Mouse (Mus musculus) liver, embryonic 14.5 days (tissue): Measurements from ENCODE around the gene Clcn1. TPM values are rescaled to one million over a fixed set of nuclear protein-coding genes. Genes with fewer than 3 reads are reported as not detected.

Experiments used
- ATAC-seq: fragments of 200-750 bp; cut with Nextera tagmentation; 2 replicates; pipeline ENCODE4 v1.8.0; 2017; ENCODE audit warnings: moderate number of reproducible peaks, mild to moderate bottlenecking, moderate library complexity; ENCODE audit not compliant: insufficient read depth
- DNase-seq, 3 experiments: peaks; one replicate each; pipeline ENCODE4 v3.0.0-alpha.2; 2012 to 2013; ENCODE audit warnings: low read depth in 3 of 3, low spot score in 3 of 3
- H3K27ac ChIP-seq: fragments of 300-500 bp; sonication (generic); 2 replicates; pipeline ENCODE4 v1.5.1; 2014; ENCODE audit warnings: moderate library complexity, mild to moderate bottlenecking, control low read depth, inconsistent platforms
- H3K27me3 ChIP-seq: fragments of 300-500 bp; sonication (generic); 2 replicates; pipeline ENCODE4 v1.6.1; 2014; ENCODE audit warnings: mild to moderate bottlenecking, low read length, moderate library complexity; ENCODE audit not compliant: control insufficient read depth, insufficient read depth
- H3K36me3 ChIP-seq: fragments of 300-500 bp; sonication (generic); replicated peaks from 2 replicates; pipeline ENCODE4 v1.6.1; 2014; ENCODE audit warnings: low read depth; ENCODE audit not compliant: control insufficient read depth, insufficient read depth
- H3K4me1 ChIP-seq, 2 experiments: fragments of 200-500 bp in 1 of 2; fragments of 300-500 bp in 1 of 2; sonication (generic) in 1 of 2; replicated peaks; 2 replicates each; pipeline ENCODE4 v1.6.1; 2012 to 2014; ENCODE audit warnings: antibody characterized with exemption in 1 of 2, inconsistent platforms in 1 of 2, low read length in 1 of 2; ENCODE audit not compliant: control insufficient read depth in 2 of 2, insufficient read depth in 2 of 2
- H3K4me2 ChIP-seq: fragments of 300-500 bp; sonication (generic); 2 replicates; pipeline ENCODE4 v1.6.1; 2014; ENCODE audit warnings: low read depth, mild to moderate bottlenecking, control low read depth, moderate library complexity
- H3K4me3 ChIP-seq, 2 experiments: fragments of 200-500 bp in 1 of 2; fragments of 300-500 bp in 1 of 2; sonication (generic) in 1 of 2; 2 replicates each; pipeline ENCODE4 v1.5.1; 2012 to 2014; ENCODE audit warnings: low read depth in 2 of 2, low read length in 2 of 2, mild to moderate bottlenecking in 2 of 2, control low read depth in 1 of 2, inconsistent platforms in 1 of 2, moderate library complexity in 1 of 2; ENCODE audit not compliant: insufficient read depth in 1 of 2
- H3K9ac ChIP-seq: fragments of 300-500 bp; sonication (generic); replicated peaks from 2 replicates; pipeline ENCODE4 v1.6.1; 2014; ENCODE audit warnings: mild to moderate bottlenecking, control low read depth, moderate library complexity
- H3K9me3 ChIP-seq: fragments of 300-500 bp; sonication (generic); 2 replicates; pipeline ENCODE4 v1.6.1; 2016; ENCODE audit warnings: low read length, mixed read lengths; ENCODE audit not compliant: control insufficient read depth
- CTCF ChIP-seq: IDR thresholded peaks from 2 replicates; pipeline ENCODE4 v1.5.1; 2016; ENCODE audit warnings: antibody characterized with exemption, low read depth, control low read depth
- EP300 ChIP-seq: IDR thresholded peaks from 2 replicates; pipeline ENCODE4 v1.6.1; 2016; ENCODE audit warnings: antibody characterized with exemption, low read depth
- WGBS: fragments of 180-500 bp; shearing (Covaris S2); extraction: QIAGEN DNeasy Blood & Tissue Kit; methylation state at CpG from one replicate; pipeline ENCODE4 v1.1.7; 2014; ENCODE audit not compliant: insufficient replicate concordance; 5-methylcytosine and 5-hydroxymethylcytosine counted together
- polyA plus RNA-seq, 2 experiments: library from polyadenylated mRNA; depleted of rRNA in 1 of 2; stranded (reverse) in 1 of 2; unstranded in 1 of 2; fragments of >200 nt; fragmentation: Nextera tagmentation in 1 of 2; extraction: Ambion mirVana in 1 of 2; gene quantifications; 2 replicates each; pipeline versions ENCODE4 v1.2.1 to v1.2.3; 2012 to 2014

The Clcn1 gene
- polyA plus RNA-seq, 2 experiments = 0.30 TPM; not detected in 1

DNA sequence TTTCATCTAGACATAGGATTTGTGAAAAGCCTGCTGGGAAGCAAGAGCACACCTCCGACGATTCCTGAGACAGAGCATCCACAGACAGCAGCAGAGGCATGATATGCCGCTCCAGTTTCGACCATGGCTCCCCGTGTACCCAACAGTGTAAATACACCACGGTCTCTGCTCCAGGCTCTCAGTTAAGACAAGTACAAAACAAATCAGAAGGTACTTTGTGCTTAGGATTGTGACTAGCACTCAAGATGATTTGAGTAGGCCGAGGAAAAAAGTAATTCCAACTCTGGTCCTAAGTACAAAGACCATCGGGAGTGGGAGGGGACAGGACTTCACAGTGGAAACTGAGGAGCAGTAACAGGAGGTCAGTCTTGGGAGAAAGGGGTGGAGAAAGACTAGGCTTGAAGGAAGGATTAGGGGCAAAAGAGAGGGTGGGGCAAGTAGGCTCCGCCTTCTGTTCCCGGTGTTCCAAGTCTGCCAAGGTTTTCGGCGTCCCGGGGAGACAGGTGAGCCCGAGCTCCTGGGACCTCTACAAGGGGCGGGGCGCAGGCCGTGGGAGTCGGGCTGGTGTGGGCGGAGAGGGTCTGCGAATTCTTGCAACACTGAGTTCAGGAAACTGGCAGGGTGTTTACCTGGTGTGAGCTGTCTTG, 24.8 kb upstream of the Clcn1 start, which contains the start of gene Tmem139:
TSS of gene Tmem139 (plus strand) at position 447 of the 647 bp plus-strand sequence.
- no peak within 1 kb of the TSS for H3K4me3 ChIP-seq
- TF ChIP-seq CTCF (no peak), EP300 (no peak)
- no peak for ATAC-seq

GRCm38 (mm10) chr6:42264626-42265312, 21.7 kb upstream of the Clcn1 start, which contains the start of gene Casp2:
Gene Casp2 (plus strand): TSS chr6:42264985.
- peak within 1 kb of the TSS; percentile 56 for H3K27ac ChIP-seq
- H3K4me1 ChIP-seq = peaks cover 8 to 13% of the 10 kb centered on the region in 2 experiments
- H3K4me3 ChIP-seq = peak within 1 kb of the TSS; percentile 96 to 97
- TF ChIP-seq EP300 (no peak), CTCF (peak; percentile 93)
- peak within 1 kb of the TSS; percentile 85 for H3K9ac ChIP-seq
- DNase-seq (peak; percentile 93 to 95 (median 95)), ATAC-seq (peak; percentile 98)
- H3K9me3 ChIP-seq = no peaks in the 10 kb centered on the region
- H3K4me2 ChIP-seq = peak within 1 kb of the TSS; percentile 85
- WGBS = under 1% methylated on average over 50 of the region's 51 CpGs
- peaks cover 26% of the 10 kb centered on the region for H3K36me3 ChIP-seq
- no peaks in the 10 kb centered on the region for H3K27me3 ChIP-seq

More for the DNA sequence above, 24.8 kb upstream of the Clcn1 start, which contains the start of gene Tmem139:
- Histone ChIP-seq H3K27me3 (no peaks in the 10 kb centered on the region), H3K4me1 (peaks cover 11 to 18% of the 10 kb centered on the region in 2 experiments), H3K9ac (no peak within 1 kb of the TSS; the same call in 1 of the 2 replicates), H3K27ac (no peak within 1 kb of the TSS), H3K36me3 (no peaks in the 10 kb centered on the region), H3K9me3 (no peaks in the 10 kb centered on the region), H3K4me2 (0 out of 2 replicates have a peak within 1 kb of the TSS, but pooled peaks have one; percentile 11)
- WGBS = 38% methylated on average over 20 of the region's 20 CpGs
- DNase-seq = no peak

DNA sequence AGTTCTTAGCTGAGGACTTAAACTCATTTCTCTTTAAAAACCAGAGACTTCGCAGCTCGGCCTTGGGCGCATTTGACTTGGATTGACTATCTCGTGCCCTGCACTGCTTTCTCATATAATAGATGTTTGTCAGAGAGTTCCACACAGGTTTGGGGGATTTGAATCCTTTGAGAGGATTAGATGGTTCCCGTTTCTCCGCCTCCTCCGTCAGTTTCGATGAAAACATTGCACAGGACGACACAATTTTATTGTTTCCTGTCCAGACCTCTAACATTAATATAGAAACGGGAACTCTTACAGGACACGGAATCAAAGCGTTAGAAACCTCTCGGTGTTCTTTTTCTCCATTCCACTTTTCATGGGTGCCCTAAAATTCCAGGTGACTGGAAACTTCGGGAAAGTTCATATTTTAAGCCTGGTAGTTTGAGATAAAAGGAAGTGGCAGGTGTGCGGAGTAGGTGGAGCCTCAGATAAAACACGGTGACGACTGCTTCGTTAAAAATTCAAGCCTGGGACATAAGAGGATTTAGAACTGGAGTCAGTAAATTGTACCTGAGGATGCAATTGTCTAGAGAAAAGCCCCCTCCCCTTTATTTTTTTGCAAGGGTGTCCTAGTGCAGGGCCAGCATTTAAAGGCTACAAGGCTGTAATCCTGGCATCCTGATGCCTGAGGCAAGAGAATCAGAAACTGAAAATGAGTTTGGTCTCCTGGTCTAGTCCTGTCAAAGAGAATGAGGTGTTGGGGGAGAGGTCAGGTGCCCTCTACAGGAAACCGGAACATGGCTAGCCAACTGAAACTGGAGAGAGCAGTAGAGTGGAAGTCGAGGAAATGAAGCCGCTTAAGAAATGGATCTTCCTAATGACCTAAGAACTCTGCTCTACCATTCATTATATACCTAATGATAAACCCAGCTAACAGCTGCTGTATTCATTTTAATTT, 20.8 kb upstream of the Clcn1 start:
- ATAC-seq = no peak

DNA sequence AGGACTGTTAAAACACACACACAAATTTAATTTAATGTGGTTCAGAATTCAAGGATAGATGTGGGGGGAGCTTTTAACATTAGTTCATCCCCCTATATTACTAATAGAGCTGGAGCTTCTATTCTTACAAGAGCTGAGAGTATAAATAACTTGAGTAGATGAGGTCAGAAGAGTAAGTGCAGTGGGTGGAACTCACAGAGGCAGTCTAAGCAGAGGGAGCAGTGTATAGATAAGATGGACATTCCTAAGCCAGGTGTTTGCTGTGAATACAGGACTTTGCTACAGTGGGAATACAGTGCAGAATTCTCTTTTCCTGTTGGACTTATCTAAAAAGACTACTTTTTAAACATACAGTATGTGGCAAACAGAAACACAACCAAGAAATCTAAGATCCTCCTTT, 15.7 kb upstream of the Clcn1 start:
- Histone ChIP-seq H3K4me1 (peaks cover 3 to 4% of the 10 kb centered on the region in 2 experiments; a peak in 3 of 4 replicates), H3K36me3 (peaks cover 80% of the 10 kb centered on the region)

More for the DNA sequence above, 20.8 kb upstream of the Clcn1 start:
- Histone ChIP-seq H3K9ac (peak overlapping the region; percentile 85), H3K36me3 (peaks cover 35% of the 10 kb centered on the region), H3K4me3 (peak overlapping the region; percentile 96 to 97), H3K27ac (peak overlapping the region; percentile 53), H3K4me1 (peaks cover 8 to 10% of the 10 kb centered on the region in 2 experiments), H3K4me2 (peak overlapping the region; percentile 85), H3K27me3 (no peaks in the 10 kb centered on the region), H3K9me3 (no peaks in the 10 kb centered on the region)
- DNase-seq = peak; percentile 51 to 63 (median 58)
- TF ChIP-seq CTCF = 0 out of 2 replicates have a peak, but pooled peaks have one; percentile 3
- TF ChIP-seq EP300 = peak; percentile 58; the same call in 1 of the 2 replicates
- under 1% methylated on average over 21 of the region's 21 CpGs for WGBS

More for the DNA sequence above, 15.7 kb upstream of the Clcn1 start:
- Histone ChIP-seq H3K27me3 (no peaks in the 10 kb centered on the region), H3K9me3 (no peaks in the 10 kb centered on the region), H3K9ac (no peak overlapping the region), H3K27ac (no peak overlapping the region), H3K4me3 (no peak overlapping the region), H3K4me2 (no peak overlapping the region)
- DNase-seq (no peak), ATAC-seq (no peak)
- TF ChIP-seq EP300 = no peak
- no peak for TF ChIP-seq CTCF
